Mouse (Mus musculus) brain, embryonic 14.5 days (tissue): ENCODE measurements around the gene Fcamr. TPM values are rescaled to one million over a fixed set of nuclear protein-coding genes. Genes with fewer than 3 reads are reported as not detected.
A peak's percentile ranks its signal among the peaks of the same experiment; 100 is the strongest.

Experiments used
- DNase-seq: peaks from one replicate; pipeline ENCODE4 v3.0.0-alpha.2; 2011; ENCODE audit warnings: low read depth
- CTCF ChIP-seq: fragments of 200-500 bp; IDR thresholded peaks from 2 replicates; pipeline ENCODE4 v1.5.1; 2012; ENCODE audit warnings: inconsistent platforms, mild to moderate bottlenecking, moderate library complexity, borderline replicate concordance; ENCODE audit not compliant: insufficient read depth, insufficient read length; ENCODE audit errors: extremely low read depth
- POLR2A ChIP-seq: fragments of 200-500 bp; IDR thresholded peaks from 2 replicates; pipeline ENCODE4 v1.6.1; 2012; ENCODE audit warnings: mild to moderate bottlenecking, inconsistent platforms, borderline replicate concordance; ENCODE audit not compliant: poor library complexity, insufficient read depth, insufficient read length, severe bottlenecking; ENCODE audit errors: extremely low read depth
- polyA plus RNA-seq: library from polyadenylated mRNA; depleted of rRNA; stranded (reverse); fragments of >200 nt; gene quantifications from 2 replicates; pipeline ENCODE4 v1.2.3, GENCODE M21; 2012

The Fcamr gene
- polyA plus RNA-seq, 1 experiment, result 0.04 TPM

- TF ChIP-seq CTCF (no peak), POLR2A (no peak)
These were observed 24.1 kb upstream of the Fcamr start for GRCm38 (mm10) chr1:130776645-130777044.

DNA sequence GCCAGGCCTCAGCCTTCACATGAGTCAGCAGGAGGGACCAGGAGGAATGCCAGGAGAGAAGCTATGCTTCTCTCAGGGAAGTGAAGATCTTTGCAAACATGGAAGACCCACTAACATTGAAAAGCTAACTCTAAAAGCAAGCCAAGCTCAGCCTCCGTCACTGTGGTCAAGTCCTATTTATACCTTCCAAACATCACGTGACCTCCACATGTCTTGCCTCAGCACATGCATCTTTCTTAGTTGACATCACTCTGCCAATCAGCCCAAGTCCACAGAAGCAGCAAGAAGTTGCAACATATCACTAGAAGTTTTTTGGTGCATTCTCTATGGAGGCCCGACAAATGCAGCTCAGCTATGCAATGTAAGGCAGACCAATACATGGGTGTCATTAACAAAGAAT is 20.8 kb upstream of the Fcamr start:
- DNase-seq, result no peak
- TF ChIP-seq POLR2A (no peak), CTCF (no peak)

More at GRCm38 (mm10) chr1:130776645-130777044, 24.1 kb upstream of the Fcamr start:
- DNase-seq, result no peak

DNA sequence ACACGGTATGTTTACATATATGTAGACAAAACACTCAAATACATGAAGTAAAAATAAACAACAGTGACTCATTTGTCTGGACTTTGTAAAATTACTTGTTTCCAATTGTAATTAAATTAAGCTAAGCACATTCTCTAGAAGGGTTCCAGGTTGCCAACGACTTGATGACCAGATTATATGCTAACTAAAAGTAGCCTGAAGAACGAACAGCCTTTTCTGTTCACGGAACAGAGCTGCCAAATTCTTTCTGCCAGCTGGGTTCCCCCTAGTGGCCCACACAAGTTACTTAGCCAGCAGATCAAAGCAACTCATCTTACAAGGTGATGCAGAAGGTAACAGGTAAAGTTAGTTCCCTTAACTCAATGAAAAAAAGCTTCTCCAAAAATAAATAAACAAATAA is 16.6 kb upstream of the Fcamr start:
- TF ChIP-seq POLR2A (no peak), CTCF (peak; percentile 59; the same call in 1 of the 2 replicates)
- DNase-seq, result peak; percentile 65

DNA sequence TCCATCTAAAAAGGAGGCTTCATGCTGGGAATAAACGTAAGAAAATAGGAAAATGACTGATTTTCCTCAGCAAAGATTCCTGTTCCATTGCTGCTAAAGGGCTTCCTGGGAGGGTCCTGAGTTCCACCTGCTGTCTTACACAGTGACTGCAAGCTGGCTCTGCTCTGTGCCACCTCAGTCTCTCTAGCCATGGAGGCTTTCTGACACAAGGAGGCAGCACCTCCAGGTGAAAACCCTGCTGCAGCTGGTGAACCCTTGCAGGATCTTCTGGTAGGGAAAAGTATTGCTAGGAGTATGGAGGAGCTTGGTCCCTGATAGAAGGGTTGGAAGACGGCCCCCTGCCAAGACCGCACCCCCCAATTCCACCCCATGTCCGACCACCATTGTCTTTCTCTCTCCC is 13.7 kb upstream of the Fcamr start:
- DNase-seq, result no peak
- TF ChIP-seq CTCF (0 out of 2 replicates have a peak, but pooled peaks have one; percentile 10), POLR2A (no peak)

DNA sequence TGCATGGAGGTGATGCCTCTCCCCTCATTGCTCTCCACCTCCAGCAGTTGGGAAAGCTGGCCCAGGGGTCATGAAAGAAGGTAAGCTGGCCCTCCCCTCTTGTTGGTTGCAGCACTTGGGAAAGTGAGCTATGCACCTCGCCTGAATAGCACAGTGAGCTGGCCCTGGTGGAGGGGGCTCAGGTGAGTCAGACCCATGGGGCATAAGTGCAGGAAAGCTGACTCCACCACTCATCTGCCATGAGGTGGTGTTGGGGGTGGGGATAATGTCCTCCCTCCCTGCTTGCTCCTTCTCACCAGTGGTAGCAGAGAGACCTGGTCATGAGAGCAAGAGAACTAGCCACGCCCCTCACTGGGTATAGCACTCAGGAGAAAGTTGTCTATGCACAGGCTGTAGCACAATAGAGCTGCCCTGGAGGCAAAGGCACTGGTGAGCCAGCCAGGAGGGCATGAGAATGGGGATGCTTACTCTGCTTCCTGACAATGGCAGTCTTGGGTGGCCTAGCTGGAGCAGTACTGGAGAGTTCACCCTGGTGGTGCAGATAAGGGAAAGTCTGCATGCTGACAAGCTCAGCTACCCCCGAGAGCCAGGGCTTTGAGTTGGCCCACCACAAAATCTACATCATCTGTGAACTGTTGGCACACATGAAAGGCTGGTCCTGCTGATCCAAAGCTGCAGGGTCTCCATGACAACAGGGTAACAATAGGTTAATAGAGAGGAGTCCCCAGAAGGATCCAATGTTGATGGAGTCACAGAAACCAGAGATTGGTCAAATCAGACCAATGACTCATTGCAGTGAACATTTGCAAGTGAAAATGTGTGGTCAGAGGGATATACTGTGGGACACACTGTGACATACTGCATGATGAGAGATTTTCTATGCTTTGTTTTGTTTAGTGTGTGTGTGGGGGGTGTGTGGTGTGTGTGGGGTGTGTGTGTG is 10.9 kb upstream of the Fcamr start:
- DNase-seq, result peak; percentile 52

GRCm38 (mm10) chr1:130795331-130795730 is 5.4 kb upstream of the Fcamr start:
- DNase-seq, result no peak
- TF ChIP-seq POLR2A, result no peak
- no peak for TF ChIP-seq CTCF

More for the DNA sequence above, 10.9 kb upstream of the Fcamr start:
- TF ChIP-seq POLR2A (no peak), CTCF (no peak)

DNA sequence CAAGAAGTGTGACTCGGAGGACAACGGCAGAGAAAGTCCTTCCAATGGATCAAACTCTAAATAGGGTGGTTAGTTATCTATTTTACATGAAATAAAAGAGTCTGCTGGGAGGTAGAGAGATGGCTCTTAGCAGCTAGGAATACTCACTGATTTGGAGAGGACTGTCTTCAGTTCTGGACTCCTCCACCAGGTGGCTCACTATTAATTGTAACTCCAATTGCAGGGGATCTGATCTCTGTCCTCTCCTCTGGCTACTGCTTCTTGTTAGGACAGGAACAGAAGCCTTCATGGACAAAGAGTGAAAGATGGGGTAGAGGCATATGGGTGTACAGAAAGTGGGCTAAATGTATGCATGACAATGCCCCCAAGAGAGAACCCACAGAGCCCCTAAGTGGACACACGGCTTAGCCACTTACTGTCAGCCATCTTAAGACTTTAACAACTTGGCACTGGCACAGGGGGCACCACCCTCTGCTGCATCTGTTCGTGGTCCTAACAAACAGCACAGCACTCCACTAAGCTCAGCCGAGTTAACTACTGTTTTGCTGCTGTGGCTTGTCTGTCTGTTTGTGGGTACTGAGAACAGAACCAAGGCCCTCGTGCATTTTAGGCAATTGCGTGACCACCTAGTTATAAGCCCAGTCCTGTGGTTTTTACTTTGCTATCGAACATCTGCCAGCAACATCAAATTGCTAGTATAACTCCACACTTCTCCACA is 3.6 kb upstream of the Fcamr start:
- TF ChIP-seq POLR2A (no peak), CTCF (peak; percentile 50; the same call in 1 of the 2 replicates)
- peak; percentile 41 for DNase-seq

GRCm38 (mm10) chr1:130798037-130798436 is 2.7 kb upstream of the Fcamr start:
- DNase-seq, result no peak
- TF ChIP-seq CTCF (no peak), POLR2A (no peak)

DNA sequence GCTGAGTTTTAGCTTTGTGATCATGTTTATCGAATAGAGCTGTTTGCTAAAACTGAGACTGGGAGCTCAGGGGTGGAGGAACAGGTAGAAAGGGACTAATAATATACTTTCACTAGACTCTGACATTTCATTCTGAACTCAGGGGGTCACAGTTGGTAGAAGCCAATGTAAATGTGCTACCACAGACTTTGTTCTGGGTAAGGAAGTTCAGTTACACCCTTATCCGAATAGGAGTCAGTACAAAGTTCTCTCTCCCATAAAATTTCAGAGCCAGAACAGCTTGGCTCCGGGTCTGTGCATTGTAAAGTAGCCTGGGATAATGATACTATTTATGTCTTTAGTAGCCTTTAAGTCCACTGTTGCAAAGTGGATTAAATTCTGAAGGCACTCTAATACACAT is 2.2 kb upstream of the Fcamr start:
- no peak for TF ChIP-seq POLR2A
- no peak for TF ChIP-seq CTCF

GRCm38 (mm10) chr1:130799399-130799798 is 1.3 kb upstream of the Fcamr start:
- DNase-seq, result no peak
- TF ChIP-seq CTCF, result no peak
- TF ChIP-seq POLR2A, result no peak

More for the DNA sequence above, 2.2 kb upstream of the Fcamr start:
- no peak for DNase-seq

DNA sequence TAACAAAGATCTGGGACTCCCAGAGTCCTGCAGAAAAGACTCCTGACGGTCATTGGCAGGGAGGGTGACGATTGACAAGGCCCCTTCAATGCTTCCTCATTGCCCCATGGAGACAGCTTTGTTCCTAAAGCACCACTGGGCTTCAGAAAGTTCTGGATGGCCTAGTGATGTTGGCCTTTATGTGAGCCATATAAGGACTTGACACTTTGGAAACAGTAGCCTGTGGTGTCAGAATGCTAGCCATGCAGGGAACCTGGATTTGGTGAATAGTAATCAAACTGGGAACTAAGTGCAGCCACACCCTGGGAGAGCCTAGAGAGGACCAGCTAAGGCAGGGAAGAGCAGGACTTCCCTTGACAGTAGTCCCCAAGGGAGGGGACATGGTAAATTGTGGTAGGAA is 809 bp downstream of the Fcamr start:
- DNase-seq, result no peak
- TF ChIP-seq CTCF (no peak), POLR2A (no peak)
